Mouse (Mus musculus): ENCODE results near the gene B230219D22Rik.
A peak's percentile ranks its signal among the peaks of the same experiment; 100 is the strongest.
"Not testable (repeated sequence)": the region's sequence is repeated elsewhere in the genome, so short reads cannot be mapped to it uniquely, and the experiment has no call there.

The B230219D22Rik gene

GRCm38 (mm10) chr13:55692535-55693242, at the start of gene B230219D22Rik:
Gene B230219D22Rik, plus strand, starts transcription at chr13:55693124.
- DNase-seq (ENCODE audit: low spot score in 2 of 2): peak; percentile 86 to 90

- DNase-seq (ENCODE audit: low spot score in 2 of 2): peak in 1 of 2 experiments; percentile 16
Measured at GRCm38 (mm10) chr13:55644525-55644924, 48.4 kb upstream of the B230219D22Rik start.

GRCm38 (mm10) chr13:55650098-55650497, 42.8 kb upstream of the B230219D22Rik start:
- DNase-seq (ENCODE audit: low spot score in 2 of 2): no peak

- DNase-seq (ENCODE audit: low spot score in 2 of 2): no peak
Measured at GRCm38 (mm10) chr13:55650980-55651379, 41.9 kb upstream of the B230219D22Rik start.

DNA sequence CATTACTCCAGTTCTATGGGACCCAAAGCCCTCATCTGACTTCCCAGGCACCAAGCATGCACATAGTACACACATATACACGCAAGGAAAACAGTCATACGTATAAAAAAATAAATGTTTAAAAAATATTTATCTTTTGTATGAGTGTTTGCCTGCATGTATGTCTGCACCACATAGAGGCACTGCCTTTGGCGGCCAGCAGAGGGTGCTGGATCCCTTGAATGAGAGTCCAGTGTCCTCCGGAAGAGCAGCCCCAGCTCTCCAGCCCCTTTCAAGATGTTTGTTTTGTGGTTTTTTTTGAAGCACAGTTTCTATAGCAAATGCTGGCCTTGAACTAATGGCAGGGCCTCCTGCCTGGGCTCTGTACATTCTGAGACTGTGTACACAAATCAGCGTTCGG, 24.4 kb upstream of the B230219D22Rik start:
- DNase-seq (ENCODE audit: low spot score in 2 of 2): no peak

GRCm38 (mm10) chr13:55672711-55673110, 20.2 kb upstream of the B230219D22Rik start:
- DNase-seq (ENCODE audit: low spot score in 2 of 2): no peak

DNA sequence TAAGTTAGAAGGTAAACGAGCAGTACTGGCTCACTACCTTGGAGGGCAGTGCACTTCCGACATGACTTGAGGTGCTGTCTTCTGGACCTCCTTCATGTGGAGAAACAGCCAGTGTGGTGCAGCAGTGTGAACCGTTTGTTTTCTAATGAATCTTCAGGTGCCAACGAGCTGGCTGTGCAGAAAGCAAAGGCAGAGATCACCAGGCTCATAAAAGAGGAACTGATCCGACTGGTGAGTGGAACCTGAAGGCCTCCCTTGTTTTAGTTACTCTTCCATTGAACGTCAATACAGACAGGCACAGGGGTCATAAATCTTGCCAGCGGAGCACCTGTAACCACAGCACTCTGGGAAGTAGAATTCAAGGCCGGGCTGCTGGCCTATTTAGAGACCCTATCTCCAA, 15.6 kb upstream of the B230219D22Rik start:
- DNase-seq (ENCODE audit: low spot score in 2 of 2): no peak

GRCm38 (mm10) chr13:55682201-55682600, 10.7 kb upstream of the B230219D22Rik start:
- no peak for DNase-seq (ENCODE audit: low spot score in 2 of 2)

- DNase-seq (ENCODE audit: low spot score in 2 of 2): no peak
Measured at GRCm38 (mm10) chr13:55683581-55683980, 9.3 kb upstream of the B230219D22Rik start.

DNA sequence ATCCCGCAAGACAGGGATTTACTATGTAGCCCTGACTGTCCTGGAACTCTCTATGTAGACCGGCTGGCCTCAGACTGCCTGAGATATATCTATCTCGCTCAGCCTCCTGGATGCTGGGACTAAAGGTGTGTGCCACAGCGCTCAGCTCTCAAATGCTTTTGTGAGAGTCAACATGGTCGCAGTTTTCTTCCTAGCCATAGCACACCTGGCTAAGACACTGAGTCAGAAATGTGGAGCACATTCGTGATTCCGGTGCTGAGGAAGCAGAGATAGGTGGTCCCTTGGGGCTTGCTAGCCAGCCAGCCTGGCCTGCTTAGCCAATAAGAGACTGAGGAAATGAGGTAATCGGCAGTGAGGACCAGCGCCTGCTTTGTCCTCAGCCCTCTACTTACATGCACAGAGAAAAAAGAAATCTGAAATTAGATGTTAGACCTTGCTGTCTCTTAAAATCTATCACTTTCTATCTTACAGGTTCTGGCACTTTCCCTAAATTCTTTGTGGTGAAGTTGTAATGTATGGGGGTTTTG, 6.8 kb upstream of the B230219D22Rik start:
- DNase-seq (ENCODE audit: low spot score in 2 of 2): no peak

DNA sequence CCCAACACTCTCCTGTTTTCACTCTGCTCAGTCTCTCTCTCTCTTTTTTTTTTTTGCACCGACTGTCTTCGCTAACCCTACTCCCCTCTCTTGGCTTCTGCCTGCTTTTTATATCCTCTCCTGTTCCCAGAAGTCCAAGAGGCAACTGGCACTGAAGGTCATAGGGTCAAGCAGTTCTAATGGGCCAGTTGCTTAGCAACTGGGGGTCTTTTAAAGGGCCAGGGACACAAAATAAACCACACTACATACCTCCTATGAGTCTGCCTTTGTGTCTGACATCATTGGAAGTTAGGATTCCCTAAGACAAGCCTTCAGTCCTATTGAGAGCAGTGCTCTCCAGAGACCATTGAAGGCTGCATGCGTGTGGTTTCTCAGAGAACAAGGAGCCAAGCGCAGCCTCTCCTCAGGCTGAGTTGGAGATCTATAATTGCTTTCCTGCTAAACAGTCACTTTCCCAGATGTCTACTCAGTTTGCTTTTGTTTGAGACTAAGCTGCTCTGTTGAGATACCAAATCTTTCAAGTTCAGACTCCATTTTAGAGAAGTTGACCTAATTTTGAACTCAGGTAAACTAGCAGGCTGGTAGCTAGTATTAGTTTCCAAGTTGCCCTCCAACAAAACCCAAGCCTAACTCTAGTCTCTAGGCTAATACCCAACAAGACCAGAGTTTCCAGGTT, 4.9 kb upstream of the B230219D22Rik start:
- DNase-seq (ENCODE audit: low spot score in 2 of 2): no peak

DNA sequence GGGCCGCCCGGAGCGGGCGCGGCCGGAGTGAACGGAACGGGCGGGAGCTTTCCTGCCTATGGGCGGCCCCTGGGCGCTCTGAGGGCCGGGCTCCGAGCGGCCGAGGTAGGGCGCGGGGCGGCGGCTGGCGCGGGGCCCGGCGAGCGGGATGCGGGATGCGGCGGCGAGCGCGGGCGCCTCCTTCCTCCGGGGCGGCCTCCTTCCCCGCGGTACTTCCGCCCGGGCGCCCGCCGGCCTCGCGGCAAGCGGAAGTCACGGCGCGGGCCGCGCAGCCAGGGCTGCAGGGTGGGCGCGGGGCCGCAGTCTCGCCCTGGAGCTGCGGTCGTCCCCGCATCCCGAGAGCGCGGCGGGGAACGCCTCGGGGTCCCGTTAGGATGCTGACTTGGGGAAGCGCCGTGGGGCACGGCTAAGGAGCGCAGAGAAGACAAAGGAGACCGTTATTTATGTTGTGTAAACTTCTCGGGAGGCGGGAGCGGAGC, 358 bp downstream of the B230219D22Rik start:
- peak in 1 of 2 experiments; percentile 26 for DNase-seq (ENCODE audit: low spot score in 2 of 2)

- no peak for DNase-seq (ENCODE audit: low spot score in 2 of 2)
Measured at GRCm38 (mm10) chr13:55694110-55694509, 1.2 kb downstream of the B230219D22Rik start.

- not testable (repeated sequence) for DNase-seq (ENCODE audit: low spot score in 2 of 2)
Measured at GRCm38 (mm10) chr13:55695989-55696388, 3.1 kb downstream of the B230219D22Rik start.

- no peak for DNase-seq (ENCODE audit: low spot score in 2 of 2)
Measured at GRCm38 (mm10) chr13:55704301-55704700, 11.4 kb downstream of the B230219D22Rik start.

DNA sequence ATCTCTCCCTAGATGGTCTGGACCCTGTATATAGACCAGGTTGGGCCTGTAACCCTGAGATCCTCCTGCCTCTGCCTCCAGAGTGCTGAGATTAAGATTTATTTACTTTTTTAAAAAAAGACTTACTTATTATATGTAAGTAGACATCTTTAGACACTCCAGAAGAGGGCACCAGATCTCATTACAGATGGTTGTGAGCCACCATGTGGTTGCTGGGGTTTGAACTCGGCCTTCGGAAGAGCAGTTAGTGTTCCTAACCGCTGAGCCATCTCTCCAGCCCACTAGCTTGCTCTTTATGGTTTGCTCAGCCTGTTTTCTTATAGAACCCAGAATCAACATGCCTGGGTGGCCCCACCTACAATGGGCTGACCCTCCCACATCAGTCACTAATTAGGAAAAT, 19.9 kb downstream of the B230219D22Rik start:
- DNase-seq (ENCODE audit: low spot score in 2 of 2): no peak

GRCm38 (mm10) chr13:55714501-55715166, 21.7 kb downstream of the B230219D22Rik start, which contains the start of gene Txndc15:
Gene Txndc15, plus strand, starts transcription at chr13:55714650.
- DNase-seq (ENCODE audit: low spot score in 2 of 2): peak; percentile 88 to 89

DNA sequence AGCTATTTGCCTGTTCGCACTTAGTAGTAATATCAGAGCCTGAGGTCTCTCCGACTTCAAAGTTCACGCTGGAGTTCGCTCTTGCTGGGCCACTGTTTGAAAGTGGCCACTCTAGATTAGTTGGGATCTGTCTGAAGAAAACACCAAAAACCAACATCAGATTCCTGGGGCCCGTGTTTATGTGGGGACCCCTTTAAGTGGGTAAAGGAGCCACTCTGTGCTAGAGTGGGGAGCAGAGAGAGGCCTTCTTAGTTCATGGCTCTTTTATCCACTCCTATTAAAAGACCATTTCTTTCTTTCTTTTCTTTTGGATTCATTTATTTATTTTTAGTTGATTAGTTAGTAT, 22.2 kb downstream of the B230219D22Rik start:
- DNase-seq (ENCODE audit: low spot score in 2 of 2): no peak

DNA sequence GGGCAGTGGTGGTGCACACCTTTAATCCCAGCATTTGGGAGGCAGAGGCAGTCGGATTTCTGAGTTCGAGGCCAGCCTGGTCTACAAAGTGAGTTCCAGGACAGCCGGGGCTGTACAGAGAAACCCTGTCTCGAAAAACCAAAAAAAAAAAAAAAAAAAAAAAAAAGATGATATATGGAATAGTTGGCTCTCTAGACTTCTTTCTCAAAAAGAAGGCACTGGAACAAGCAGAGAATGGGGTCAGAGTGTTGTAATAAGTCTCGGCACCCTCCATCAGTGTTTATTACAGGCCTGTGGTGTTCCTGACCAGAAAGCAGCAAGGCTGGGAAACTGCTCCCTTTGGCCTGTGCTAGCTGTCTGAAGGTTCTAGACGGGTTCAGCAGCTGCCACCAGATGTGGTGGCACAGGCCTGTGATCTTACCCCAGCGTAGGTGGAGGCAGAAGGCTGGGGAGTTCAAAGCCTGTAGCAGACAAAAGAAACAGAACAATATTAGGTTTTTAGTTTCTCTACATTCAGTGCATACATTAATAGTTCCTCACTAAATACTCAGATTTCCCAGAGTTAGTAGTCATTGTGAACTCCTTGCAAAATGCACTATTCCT, 23.1 kb downstream of the B230219D22Rik start:
- DNase-seq (ENCODE audit: low spot score in 2 of 2): no peak

GRCm38 (mm10) chr13:55721516-55721915, 28.6 kb downstream of the B230219D22Rik start:
- no peak for DNase-seq (ENCODE audit: low spot score in 2 of 2)

DNA sequence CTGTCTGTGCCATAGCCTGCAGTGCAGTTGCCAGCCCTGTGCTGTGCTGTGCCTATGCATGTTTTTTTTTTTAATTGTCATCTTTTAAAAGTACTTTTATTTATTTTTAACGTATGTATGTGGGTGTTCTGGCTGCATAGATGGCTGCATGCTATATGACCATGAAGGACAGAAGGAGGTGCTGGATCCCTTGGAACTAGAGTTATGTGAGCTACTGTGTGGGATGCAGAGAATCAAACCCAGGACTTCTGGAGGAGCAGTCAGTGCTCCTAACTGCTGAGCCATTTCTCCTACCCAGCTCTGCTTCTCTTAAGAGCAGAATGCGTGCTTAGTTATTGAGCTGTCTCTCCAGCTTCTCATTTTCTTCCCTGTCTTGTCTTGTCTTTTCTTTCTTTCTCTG, 29.1 kb downstream of the B230219D22Rik start:
- no peak for DNase-seq (ENCODE audit: low spot score in 2 of 2)

DNA sequence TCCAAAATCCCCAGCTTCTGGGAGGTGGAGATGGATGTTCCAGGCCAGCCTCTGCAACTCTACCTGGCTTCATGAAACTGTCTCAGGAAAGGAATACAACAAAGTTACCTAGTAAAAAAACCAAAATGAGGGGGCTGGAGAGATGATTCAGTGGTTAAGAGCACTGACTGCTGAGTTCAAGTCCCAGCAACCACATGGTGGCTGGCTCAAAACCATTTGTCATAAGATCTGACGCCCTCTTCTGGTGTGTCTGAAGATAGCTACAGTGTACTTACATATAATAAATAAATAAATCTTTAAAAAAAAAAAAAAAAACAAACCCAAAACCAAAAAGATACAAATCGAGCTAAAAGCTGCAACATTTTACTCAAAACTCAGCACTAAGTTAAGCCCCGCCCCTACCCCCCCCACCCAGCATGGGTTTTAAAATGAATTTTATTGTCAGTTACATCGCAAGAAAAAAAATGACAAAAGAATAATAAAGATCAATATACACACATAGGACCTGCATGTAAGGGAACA, 33.7 kb downstream of the B230219D22Rik start:
- no peak for DNase-seq (ENCODE audit: low spot score in 2 of 2)
